Mouse (Mus musculus): Measurements from ENCODE around the gene Kpna6. TPM values are rescaled to one million over a fixed set of nuclear protein-coding genes. Genes with fewer than 3 reads are reported as not detected.
"Not testable (repeated sequence)": the region's sequence is repeated elsewhere in the genome, so short reads cannot be mapped to it uniquely, and the experiment has no call there.

Gene Kpna6
- total RNA-seq (2015) (23.4 and 30.0 TPM in 2 replicates), total RNA-seq (2017) (20.4 and 20.9 TPM in 2 replicates)

GRCm38 (mm10) chr4:129672083-129672877 is at the start of gene Kpna6:
Kpna6 (minus strand) TSS chr4:129672767.
- peak; percentile 93 for ATAC-seq (replicated peaks; ENCODE audit: poor library complexity)

GRCm38 (mm10) chr4:129716310-129716709 is 43.7 kb upstream of the Kpna6 start:
- no peak for ATAC-seq (replicated peaks; ENCODE audit: poor library complexity)

- no peak for ATAC-seq (replicated peaks; ENCODE audit: poor library complexity)
Measured at GRCm38 (mm10) chr4:129709486-129710129, 37.0 kb upstream of the Kpna6 start.

- no peak for ATAC-seq (replicated peaks; ENCODE audit: poor library complexity)
Measured at GRCm38 (mm10) chr4:129706750-129707149, 34.2 kb upstream of the Kpna6 start.

GRCm38 (mm10) chr4:129702454-129702853 is 29.9 kb upstream of the Kpna6 start:
- no peak for ATAC-seq (replicated peaks; ENCODE audit: poor library complexity)

GRCm38 (mm10) chr4:129701503-129702377 is 29.2 kb upstream of the Kpna6 start:
- ATAC-seq (replicated peaks; ENCODE audit: poor library complexity) = peak; percentile 83

GRCm38 (mm10) chr4:129700661-129701060 is 28.1 kb upstream of the Kpna6 start:
- not testable (repeated sequence) for ATAC-seq (replicated peaks; ENCODE audit: poor library complexity)

- no peak for ATAC-seq (replicated peaks; ENCODE audit: poor library complexity)
Measured at GRCm38 (mm10) chr4:129700216-129700615, 27.6 kb upstream of the Kpna6 start.

GRCm38 (mm10) chr4:129697191-129697590 is 24.6 kb upstream of the Kpna6 start:
- ATAC-seq (replicated peaks; ENCODE audit: poor library complexity) = no peak

GRCm38 (mm10) chr4:129696158-129696985 is 23.8 kb upstream of the Kpna6 start, which contains the start of gene Tmem39b:
Tmem39b (minus strand) TSS chr4:129696838.
- ATAC-seq (replicated peaks; ENCODE audit: poor library complexity) = peak; percentile 76

GRCm38 (mm10) chr4:129695815-129696157 is 23.2 kb upstream of the Kpna6 start:
- ATAC-seq (replicated peaks; ENCODE audit: poor library complexity) = no peak

- ATAC-seq (replicated peaks; ENCODE audit: poor library complexity) = no peak
Measured at GRCm38 (mm10) chr4:129684531-129684930, 12.0 kb upstream of the Kpna6 start.

- no peak for ATAC-seq (replicated peaks; ENCODE audit: poor library complexity)
Measured at GRCm38 (mm10) chr4:129683901-129684493, 11.4 kb upstream of the Kpna6 start.

GRCm38 (mm10) chr4:129681837-129682236 is 9.3 kb upstream of the Kpna6 start:
- ATAC-seq (replicated peaks; ENCODE audit: poor library complexity) = no peak

- peak; percentile 38 for ATAC-seq (replicated peaks; ENCODE audit: poor library complexity)
Measured at GRCm38 (mm10) chr4:129672878-129673449, 397 bp upstream of the Kpna6 start.

GRCm38 (mm10) chr4:129671491-129672082 is 980 bp downstream of the Kpna6 start:
- ATAC-seq (replicated peaks; ENCODE audit: poor library complexity) = peak; percentile 78

- ATAC-seq (replicated peaks; ENCODE audit: poor library complexity) = no peak
Measured at GRCm38 (mm10) chr4:129662255-129662813, 10.2 kb downstream of the Kpna6 start.

- ATAC-seq (replicated peaks; ENCODE audit: poor library complexity) = no peak
Measured at GRCm38 (mm10) chr4:129661584-129661983, 11.0 kb downstream of the Kpna6 start.

GRCm38 (mm10) chr4:129654770-129655169 is 17.8 kb downstream of the Kpna6 start:
- no peak for ATAC-seq (replicated peaks; ENCODE audit: poor library complexity)

Measured in megakaryocyte progenitor cell, adult 5-6 weeks (primary cell).